Mouse (Mus musculus) heart, adult 2 months (tissue): Measurements from ENCODE around the gene Rsph6a. TPM values are rescaled to one million over a fixed set of nuclear protein-coding genes. Genes with fewer than 3 reads are reported as not detected.

Experiments
- DNase-seq, 2 experiments: peaks; one replicate each; pipeline ENCODE4 v3.0.0; 2021
- H3K27ac ChIP-seq: fragments of 200-600 bp; 2 replicates; pipeline ENCODE4 v1.8.1; 2022
- H3K27me3 ChIP-seq: fragments of 200-500 bp; 2 replicates; pipeline ENCODE4 v1.6.1; 2012; ENCODE audit warnings: mild to moderate bottlenecking, low read length, inconsistent platforms, mixed read lengths; ENCODE audit not compliant: control insufficient read depth, insufficient read depth
- H3K36me3 ChIP-seq: fragments of 200-500 bp; 2 replicates; pipeline ENCODE4 v1.6.1; 2012; ENCODE audit warnings: low read length, inconsistent platforms; ENCODE audit not compliant: control insufficient read depth, insufficient read depth
- H3K4me1 ChIP-seq: fragments of 200-500 bp; 2 replicates; pipeline ENCODE4 v1.6.1; 2011; ENCODE audit warnings: low read length; ENCODE audit not compliant: control insufficient read depth, insufficient read depth
- H3K4me3 ChIP-seq: fragments of 200-600 bp; 2 replicates; pipeline ENCODE4 v1.8.1; 2022
- H3K79me2 ChIP-seq: fragments of 200-500 bp; replicated peaks from 2 replicates; pipeline ENCODE4 v1.6.1; 2012; ENCODE audit warnings: mild to moderate bottlenecking, inconsistent platforms, low read length, moderate library complexity, mixed read lengths; ENCODE audit not compliant: control insufficient read depth, insufficient read depth
- H3K9ac ChIP-seq: fragments of 200-500 bp; 2 replicates; pipeline ENCODE4 v1.6.1; 2012; ENCODE audit warnings: low read depth, mild to moderate bottlenecking, control low read depth, inconsistent platforms, low read length, mixed read lengths
- CTCF ChIP-seq: fragments of 200-600 bp; IDR thresholded peaks from 2 replicates; pipeline ENCODE4 v1.8.1; 2022; ENCODE audit warnings: antibody characterized with exemption, mild to moderate bottlenecking, moderate library complexity
- EP300 ChIP-seq: fragments of 200-500 bp; IDR thresholded peaks from 2 replicates; pipeline ENCODE4 v1.6.1; 2011; ENCODE audit warnings: low read depth, low read length, control low read depth; ENCODE audit not compliant: insufficient read depth
- POLR2A ChIP-seq: fragments of 200-500 bp; IDR thresholded peaks from 2 replicates; pipeline ENCODE4 v1.6.1; 2011; ENCODE audit warnings: mild to moderate bottlenecking, low read depth, low read length, control low read depth; ENCODE audit not compliant: insufficient read depth
- WGBS: fragments of 180-500 bp; shearing (Covaris S2); methylation state at CpG from one replicate; pipeline ENCODE4 v1.1.7; 2018; 5-methylcytosine and 5-hydroxymethylcytosine counted together
- intact Hi-C: fragments of 180-260 bp; cut with DNase I; formaldehyde crosslinking; loops from one replicate; pipeline ENCODE4 v1.15.1; 2025
- polyA plus RNA-seq: library from polyadenylated mRNA; depleted of rRNA; stranded (reverse); fragments of >200 nt; gene quantifications from 2 replicates; pipeline ENCODE4 v1.2.3, GENCODE M21; 2012
- total RNA-seq, 2 experiments: library from RNA; stranded (reverse); gene quantifications; 2 replicates each; pipeline ENCODE4 v1.2.3; 2021

Gene Rsph6a
- total and polyA plus RNA-seq, 3 experiments = 0.06 TPM; not detected in 2

- Histone ChIP-seq H3K4me3 (peak overlapping the region; percentile 85), H3K9ac (peak overlapping the region; percentile 89), H3K4me1 (peaks cover 6% of the 10 kb centered on the region), H3K27ac (peak overlapping the region; percentile 96), H3K79me2 (no peaks in the 10 kb centered on the region), H3K27me3 (no peaks in the 10 kb centered on the region), H3K36me3 (no peaks in the 10 kb centered on the region; the same call in 1 of the 2 replicates)
- TF ChIP-seq POLR2A = no peak; the same call in 1 of the 2 replicates
- TF ChIP-seq CTCF = no peak
- TF ChIP-seq EP300 = no peak
- peak; percentile 71 to 75 for DNase-seq
- under 1% methylated on average over 85 of the region's 87 CpGs for WGBS
- intact Hi-C loops = no loop called here
These were observed 40.6 kb downstream of the Rsph6a start for GRCm38 (mm10) chr7:19094826-19095750.

GRCm38 (mm10) chr7:19095751-19096110 is 41.2 kb downstream of the Rsph6a start:
- no peaks in the 10 kb centered on the region for H3K79me2 ChIP-seq
- peak overlapping the region; percentile 96 for H3K27ac ChIP-seq
- DNase-seq = peak in 1 of 2 experiments; percentile 70
- no peaks in the 10 kb centered on the region for H3K27me3 ChIP-seq
- peak overlapping the region; percentile 85 for H3K4me3 ChIP-seq
- H3K9ac ChIP-seq = peak overlapping the region; percentile 4
- H3K36me3 ChIP-seq = no peaks in the 10 kb centered on the region
- intact Hi-C loops = no loop called here
- peaks cover 7% of the 10 kb centered on the region for H3K4me1 ChIP-seq
- WGBS = under 1% methylated on average over 19 of the region's 19 CpGs
- no peak for TF ChIP-seq EP300
- no peak for TF ChIP-seq CTCF
- TF ChIP-seq POLR2A = no peak

DNA sequence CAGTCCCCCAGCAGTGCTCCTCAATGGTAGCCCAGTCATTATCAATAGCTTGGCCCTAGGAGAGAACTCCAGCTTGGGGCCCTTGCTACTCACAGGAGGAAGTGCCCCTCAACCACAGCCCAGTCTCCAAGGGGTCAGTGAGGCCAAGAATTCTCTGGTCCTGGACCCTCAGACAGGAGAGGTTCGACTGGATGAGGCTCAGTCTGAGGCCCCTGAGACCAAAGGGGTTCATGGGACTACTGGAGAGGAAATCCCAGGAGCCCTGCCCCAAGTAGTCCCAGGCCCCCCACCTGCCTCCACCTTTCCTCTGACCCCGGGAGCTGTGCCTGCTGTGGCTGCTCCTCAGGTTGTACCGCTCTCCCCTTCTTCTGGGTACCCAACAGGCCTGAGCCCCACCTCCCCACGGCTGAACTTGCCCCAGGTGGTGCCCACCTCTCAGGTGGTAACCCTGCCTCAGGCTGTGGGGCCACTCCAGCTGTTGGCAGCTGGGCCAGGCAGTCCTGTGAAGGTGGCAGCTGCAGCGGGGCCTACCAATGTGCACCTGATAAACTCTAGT is 42.0 kb downstream of the Rsph6a start:
- intact Hi-C loops = no loop called here
- no peaks in the 10 kb centered on the region for H3K36me3 ChIP-seq
- TF ChIP-seq POLR2A = no peak
- TF ChIP-seq CTCF = no peak
- TF ChIP-seq EP300 = no peak
- no peak overlapping the region for H3K4me3 ChIP-seq
- no peak overlapping the region; the same call in 1 of the 2 replicates for H3K27ac ChIP-seq
- no peak for DNase-seq
- peaks cover 7% of the 10 kb centered on the region for H3K4me1 ChIP-seq
- no peaks in the 10 kb centered on the region for H3K27me3 ChIP-seq
- H3K9ac ChIP-seq = no peak overlapping the region
- H3K79me2 ChIP-seq = no peaks in the 10 kb centered on the region
- 66% methylated on average over 5 of the region's 5 CpGs for WGBS

- H3K36me3 ChIP-seq = no peaks in the 10 kb centered on the region
- intact Hi-C loops = no loop called here
- peaks cover 7% of the 10 kb centered on the region for H3K4me1 ChIP-seq
- DNase-seq = no peak
- H3K9ac ChIP-seq = no peak overlapping the region
- no peak overlapping the region for H3K4me3 ChIP-seq
- no peaks in the 10 kb centered on the region for H3K27me3 ChIP-seq
- TF ChIP-seq POLR2A = 0 out of 2 replicates have a peak, but pooled peaks have one; percentile 22
- TF ChIP-seq CTCF = no peak
- no peak for TF ChIP-seq EP300
- WGBS = 52% methylated on average over 2 of the region's 2 CpGs
- no peaks in the 10 kb centered on the region for H3K79me2 ChIP-seq
- peak overlapping the region; percentile 53; the same call in 1 of the 2 replicates for H3K27ac ChIP-seq
These were observed 42.7 kb downstream of the Rsph6a start for GRCm38 (mm10) chr7:19097217-19097616.

DNA sequence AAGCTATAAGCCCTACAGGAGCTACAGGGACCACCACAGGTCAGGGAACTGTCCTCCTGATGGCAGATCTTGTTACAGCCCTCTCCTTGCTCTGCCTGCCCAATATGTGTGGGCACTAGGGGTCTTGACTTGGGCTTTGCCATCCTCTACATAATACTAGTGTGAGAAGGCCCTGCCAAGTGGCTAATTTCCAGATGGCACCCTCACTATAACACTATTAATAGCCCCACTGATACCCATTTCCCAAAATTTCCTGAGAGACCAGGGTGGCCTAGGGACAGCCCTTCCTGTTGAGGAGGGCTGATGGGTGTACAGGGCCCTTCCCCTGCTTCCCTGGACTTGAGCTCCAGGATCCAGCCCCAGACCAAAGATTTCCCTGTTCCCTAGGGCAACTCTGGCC is 43.4 kb downstream of the Rsph6a start:
- no peaks in the 10 kb centered on the region for H3K36me3 ChIP-seq
- peak overlapping the region; percentile 53 for H3K27ac ChIP-seq
- TF ChIP-seq CTCF (no peak), POLR2A (no peak), EP300 (no peak)
- H3K79me2 ChIP-seq = no peaks in the 10 kb centered on the region
- H3K4me3 ChIP-seq = no peak overlapping the region
- H3K4me1 ChIP-seq = peaks cover 7% of the 10 kb centered on the region
- intact Hi-C loops = no loop called here
- DNase-seq = no peak
- H3K27me3 ChIP-seq = no peaks in the 10 kb centered on the region
- no peak overlapping the region for H3K9ac ChIP-seq

GRCm38 (mm10) chr7:19098811-19099210 is 44.3 kb downstream of the Rsph6a start:
- H3K79me2 ChIP-seq = no peaks in the 10 kb centered on the region
- H3K4me1 ChIP-seq = peaks cover 4% of the 10 kb centered on the region
- intact Hi-C loops = no loop called here
- H3K27ac ChIP-seq = no peak overlapping the region
- no peak overlapping the region for H3K4me3 ChIP-seq
- H3K36me3 ChIP-seq = no peaks in the 10 kb centered on the region
- DNase-seq = no peak
- TF ChIP-seq POLR2A = 0 out of 2 replicates have a peak, but pooled peaks have one; percentile 18
- no peak for TF ChIP-seq EP300
- TF ChIP-seq CTCF = no peak
- WGBS = 85% methylated on average over 7 of the region's 7 CpGs
- no peaks in the 10 kb centered on the region for H3K27me3 ChIP-seq
- H3K9ac ChIP-seq = no peak overlapping the region
